Mouse (Mus musculus): ENCODE measurements at regions not wholly inside any gene's neighbourhood (a gene's known extent, or its start where the extent isn't known, plus 50 kb on each side); places are given as distances from the start of the nearest gene placed in this dataset.

DNA sequence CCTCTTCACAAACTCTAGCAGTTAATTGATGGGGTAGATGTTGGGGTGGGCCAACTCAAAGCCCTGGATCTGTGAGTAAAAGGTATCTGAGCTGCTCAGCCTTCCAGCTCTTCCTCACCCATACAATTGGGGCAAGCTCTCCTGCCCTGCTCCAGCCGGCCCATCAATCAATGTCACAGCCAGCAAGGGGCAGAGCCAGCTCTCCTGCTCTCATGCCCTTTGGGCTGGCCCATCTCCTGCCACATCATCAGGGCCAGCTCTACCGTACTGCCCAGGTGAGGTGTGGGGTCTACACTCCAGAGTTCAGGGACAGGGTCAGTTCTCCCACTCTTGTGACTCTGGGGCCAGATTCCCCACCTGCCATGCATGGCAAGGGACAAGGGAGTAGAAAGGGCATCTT, 107.3 kb upstream of the 4930583I09Rik start:
- Histone ChIP-seq H3K4me2 (ENCODE audit: low read depth, low read length, poor library complexity, severe bottlenecking) (no peak overlapping the region), H3K4me1 (ENCODE audit: insufficient read depth, low read length) (no peaks in the 10 kb centered on the region), H3K9me3 (ENCODE audit: low read length) (no peaks in the 10 kb centered on the region), H3K9ac (replicated peaks; ENCODE audit: low read length, poor library complexity, severe bottlenecking) (no peak overlapping the region), H3K27ac (ENCODE audit: low read depth, low read length) (no peak overlapping the region), H3K27me3 (ENCODE audit: insufficient read depth, low read length) (no peaks in the 10 kb centered on the region), H3K36me3 (ENCODE audit: insufficient read depth, low read length) (no peaks in the 10 kb centered on the region), H3K4me3 (ENCODE audit: low read depth, low read length) (no peak overlapping the region)
- DNase-seq (ENCODE audit: low spot score) (no peak), ATAC-seq (ENCODE audit: low FRiP score) (no peak)
- no peak for TF ChIP-seq CTCF (IDR thresholded peaks at IDR 0.05)
- 98% methylated on average over 2 of the region's 2 CpGs for WGBS

DNA sequence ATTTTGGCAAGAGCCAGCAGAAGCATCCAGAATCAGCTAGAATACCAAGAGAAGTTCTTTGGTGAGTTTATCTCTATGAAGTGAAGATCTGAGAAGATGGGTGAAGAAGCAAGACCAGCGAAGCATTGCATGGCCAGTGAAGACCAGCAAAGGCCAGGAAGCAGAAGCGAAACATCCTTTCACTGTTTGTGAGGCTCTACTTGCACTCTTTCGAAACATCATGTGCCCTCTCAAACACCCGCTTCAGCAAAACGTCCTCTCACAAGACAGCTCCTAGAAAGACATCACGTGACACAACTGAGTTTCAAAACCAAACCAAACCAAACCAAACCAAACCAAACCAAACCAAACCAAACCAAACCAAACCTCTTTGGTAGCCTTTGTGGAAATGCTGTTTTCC, 105.7 kb upstream of the 4930583I09Rik start:
- Histone ChIP-seq H3K4me2 (ENCODE audit: low read depth, low read length, poor library complexity, severe bottlenecking) (no peak overlapping the region), H3K4me1 (ENCODE audit: insufficient read depth, low read length) (no peaks in the 10 kb centered on the region), H3K27me3 (ENCODE audit: insufficient read depth, low read length) (no peaks in the 10 kb centered on the region), H3K9ac (replicated peaks; ENCODE audit: low read length, poor library complexity, severe bottlenecking) (no peak overlapping the region), H3K36me3 (ENCODE audit: insufficient read depth, low read length) (no peaks in the 10 kb centered on the region), H3K27ac (ENCODE audit: low read depth, low read length) (no peak overlapping the region), H3K9me3 (ENCODE audit: low read length) (no peaks in the 10 kb centered on the region), H3K4me3 (ENCODE audit: low read depth, low read length) (no peak overlapping the region)
- ATAC-seq (ENCODE audit: low FRiP score): no peak
- no peak for TF ChIP-seq CTCF (IDR thresholded peaks at IDR 0.05)
- DNase-seq (ENCODE audit: low spot score): no peak
- 96% methylated on average over 6 of the region's 6 CpGs for WGBS

DNA sequence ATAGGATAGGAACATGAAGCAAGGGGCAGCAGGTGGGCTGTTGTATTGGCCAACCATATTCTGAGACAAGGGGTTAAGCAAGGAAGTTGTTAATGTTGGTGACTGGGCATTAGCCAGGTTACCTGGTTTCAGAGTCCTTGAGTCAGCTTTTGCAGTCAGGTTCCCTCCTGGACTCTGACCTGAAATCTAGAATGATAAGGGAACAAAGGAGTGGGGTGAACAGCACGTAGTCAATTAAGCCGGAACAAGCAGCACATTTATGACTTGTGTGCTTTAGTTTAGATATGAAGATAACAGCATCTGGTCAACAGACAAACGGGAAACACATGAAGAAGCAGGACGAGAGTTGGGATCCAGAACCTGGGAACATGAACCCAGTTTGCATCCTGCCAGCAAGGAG, 99.8 kb upstream of the 4930583I09Rik start:
- no peak for DNase-seq (ENCODE audit: low spot score)
- no peaks in the 10 kb centered on the region for H3K9me3 ChIP-seq (ENCODE audit: low read length)
- no peak overlapping the region for H3K9ac ChIP-seq (replicated peaks; ENCODE audit: low read length, poor library complexity, severe bottlenecking)
- H3K4me2 ChIP-seq (ENCODE audit: low read depth, low read length, poor library complexity, severe bottlenecking): no peak overlapping the region
- no peak overlapping the region for H3K27ac ChIP-seq (ENCODE audit: low read depth, low read length)
- H3K27me3 ChIP-seq (ENCODE audit: insufficient read depth, low read length): no peaks in the 10 kb centered on the region
- WGBS: 95% methylated on average over 4 of the region's 4 CpGs
- no peak for ATAC-seq (ENCODE audit: low FRiP score)
- no peaks in the 10 kb centered on the region for H3K4me1 ChIP-seq (ENCODE audit: insufficient read depth, low read length)
- no peaks in the 10 kb centered on the region for H3K36me3 ChIP-seq (ENCODE audit: insufficient read depth, low read length)
- no peak overlapping the region for H3K4me3 ChIP-seq (ENCODE audit: low read depth, low read length)
- no peak for TF ChIP-seq CTCF (IDR thresholded peaks at IDR 0.05)

DNA sequence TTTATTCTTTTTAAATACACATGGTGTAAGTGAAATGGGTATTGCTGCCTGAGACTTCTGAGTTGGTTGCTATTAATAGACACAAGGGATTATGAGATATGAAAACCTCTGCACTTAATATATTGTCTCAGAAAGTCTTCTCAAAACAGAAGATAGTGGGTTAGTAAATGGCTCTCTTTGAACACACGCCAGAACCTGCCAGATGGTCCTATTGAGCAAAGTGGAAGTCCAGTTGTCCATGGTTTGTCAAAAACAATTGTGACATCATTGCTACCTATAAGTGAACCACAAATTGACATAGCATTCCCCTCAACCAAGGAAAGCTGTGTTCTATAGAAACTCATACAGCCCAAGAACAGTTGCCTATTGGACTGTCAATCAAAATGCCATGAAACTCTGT, 98.5 kb upstream of the 4930583I09Rik start:
- no peak overlapping the region for H3K27ac ChIP-seq (ENCODE audit: low read depth, low read length)
- no peak overlapping the region for H3K9ac ChIP-seq (replicated peaks; ENCODE audit: low read length, poor library complexity, severe bottlenecking)
- H3K9me3 ChIP-seq (ENCODE audit: low read length): no peaks in the 10 kb centered on the region
- WGBS: 71% methylated on average over 1 of the region's 1 CpGs
- TF ChIP-seq CTCF (IDR thresholded peaks at IDR 0.05): no peak
- no peak for ATAC-seq (ENCODE audit: low FRiP score)
- H3K4me2 ChIP-seq (ENCODE audit: low read depth, low read length, poor library complexity, severe bottlenecking): no peak overlapping the region
- no peaks in the 10 kb centered on the region for H3K27me3 ChIP-seq (ENCODE audit: insufficient read depth, low read length)
- DNase-seq (ENCODE audit: low spot score): no peak
- no peaks in the 10 kb centered on the region for H3K36me3 ChIP-seq (ENCODE audit: insufficient read depth, low read length)
- H3K4me3 ChIP-seq (ENCODE audit: low read depth, low read length): no peak overlapping the region
- H3K4me1 ChIP-seq (ENCODE audit: insufficient read depth, low read length): no peaks in the 10 kb centered on the region

DNA sequence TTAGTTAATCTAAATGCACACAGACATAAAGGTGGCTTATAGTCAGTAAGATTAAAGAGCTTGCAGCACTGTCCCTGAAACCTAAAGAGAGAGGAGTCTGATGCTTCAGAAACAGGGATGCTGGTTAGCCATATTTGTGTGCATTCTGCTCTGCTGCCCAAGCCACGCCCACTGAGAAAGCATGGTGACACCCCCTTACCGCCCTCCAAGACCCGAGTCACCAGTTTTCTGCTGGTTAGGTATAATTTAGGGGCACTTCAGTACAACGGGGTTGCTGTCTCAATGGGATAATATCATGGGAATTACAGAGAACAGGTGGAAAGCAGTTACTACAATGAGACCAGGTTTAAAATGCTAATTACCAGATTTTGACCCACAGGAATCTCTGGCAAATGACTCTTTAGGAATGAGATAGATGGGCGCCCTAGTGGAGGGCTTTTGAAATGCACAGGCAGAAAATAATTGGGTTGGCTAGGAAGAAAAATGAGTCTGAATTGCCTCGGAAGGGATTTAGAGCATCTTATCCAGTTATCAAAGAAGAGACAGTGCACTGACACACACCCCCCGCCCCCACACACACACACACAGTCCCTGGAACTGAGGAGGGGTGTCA, 95.1 kb upstream of the 4930583I09Rik start:
- Histone ChIP-seq H3K9ac (replicated peaks; ENCODE audit: low read length, poor library complexity, severe bottlenecking) (no peak overlapping the region), H3K4me1 (ENCODE audit: insufficient read depth, low read length) (no peaks in the 10 kb centered on the region), H3K36me3 (ENCODE audit: insufficient read depth, low read length) (no peaks in the 10 kb centered on the region), H3K4me3 (ENCODE audit: low read depth, low read length) (no peak overlapping the region), H3K27ac (ENCODE audit: low read depth, low read length) (no peak overlapping the region), H3K4me2 (ENCODE audit: low read depth, low read length, poor library complexity, severe bottlenecking) (no peak overlapping the region), H3K9me3 (ENCODE audit: low read length) (no peaks in the 10 kb centered on the region), H3K27me3 (ENCODE audit: insufficient read depth, low read length) (no peaks in the 10 kb centered on the region)
- 46% methylated on average over 7 of the region's 7 CpGs for WGBS
- no peak for ATAC-seq (ENCODE audit: low FRiP score)
- DNase-seq (ENCODE audit: low spot score): no peak
- TF ChIP-seq CTCF (IDR thresholded peaks at IDR 0.05): peak; percentile 27

DNA sequence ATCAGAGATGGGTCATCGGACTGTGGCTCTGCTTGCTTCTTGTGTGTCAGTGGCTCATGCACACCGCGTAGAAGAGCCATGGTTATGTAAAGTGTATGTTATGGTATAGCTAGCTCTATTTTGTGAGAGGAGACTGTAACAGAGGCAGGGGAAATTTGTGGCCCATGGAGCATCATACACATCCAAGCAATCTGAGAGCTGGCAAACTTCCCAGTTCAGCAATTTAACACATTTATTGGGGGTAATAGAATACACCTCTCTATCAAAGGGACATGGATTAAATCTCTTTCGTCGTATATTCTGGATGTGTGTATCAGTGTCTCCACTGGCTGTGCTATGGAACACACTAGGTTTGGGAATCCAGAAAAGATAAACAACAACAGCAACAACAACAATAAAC, 87.9 kb upstream of the 4930583I09Rik start:
- Histone ChIP-seq H3K9ac (replicated peaks; ENCODE audit: low read length, poor library complexity, severe bottlenecking) (no peak overlapping the region), H3K36me3 (ENCODE audit: insufficient read depth, low read length) (no peaks in the 10 kb centered on the region), H3K27ac (ENCODE audit: low read depth, low read length) (no peak overlapping the region), H3K4me3 (ENCODE audit: low read depth, low read length) (no peak overlapping the region), H3K4me2 (ENCODE audit: low read depth, low read length, poor library complexity, severe bottlenecking) (no peak overlapping the region), H3K4me1 (ENCODE audit: insufficient read depth, low read length) (no peaks in the 10 kb centered on the region), H3K9me3 (ENCODE audit: low read length) (no peaks in the 10 kb centered on the region), H3K27me3 (ENCODE audit: insufficient read depth, low read length) (no peaks in the 10 kb centered on the region)
- no peak for ATAC-seq (ENCODE audit: low FRiP score)
- no peak for DNase-seq (ENCODE audit: low spot score)
- no peak for TF ChIP-seq CTCF (IDR thresholded peaks at IDR 0.05)
- WGBS: 84% methylated on average over 5 of the region's 5 CpGs
